Mouse (Mus musculus): ENCODE measurements around the gene Sox14. TPM values are rescaled to one million over a fixed set of nuclear protein-coding genes. Genes with fewer than 3 reads are reported as not detected.

Sox14 gene
- polyA plus RNA-seq, 1 experiment from 2014 or later = 9.8 TPM

- ATAC-seq (ENCODE audit: low FRiP score) (0 out of 2 replicates have a peak, but pooled peaks have one; percentile 21), DNase-seq (ENCODE audit: low spot score) (no peak)
- Histone ChIP-seq H3K4me2 (replicated peaks) (peak overlapping the region; percentile 23), H3K27ac (peak overlapping the region; percentile 62), H3K9me3 (ENCODE audit: control insufficient read depth, low read length) (no peaks in the 10 kb centered on the region), H3K36me3 (replicated peaks; ENCODE audit: control insufficient read depth, insufficient read depth) (no peaks in the 10 kb centered on the region), H3K9ac (peak overlapping the region; percentile 43), H3K27me3 (ENCODE audit: control insufficient read depth, insufficient read depth, low read length) (peaks cover 92% of the 10 kb centered on the region), H3K4me1 (replicated peaks; ENCODE audit: control insufficient read depth, insufficient read depth, low read length) (no peaks in the 10 kb centered on the region; the same call in 1 of the 2 replicates), H3K4me3 (replicated peaks; ENCODE audit: low read length) (peak overlapping the region; percentile 26)
- 1% methylated on average over 31 of the region's 31 CpGs for WGBS
These were observed 3.5 kb downstream of the Sox14 start for GRCm38 (mm10) chr9:99872204-99873115.

GRCm38 (mm10) chr9:99871556-99872203, 4.3 kb downstream of the Sox14 start:
- Histone ChIP-seq H3K27ac (peak overlapping the region; percentile 62), H3K4me2 (replicated peaks) (peak overlapping the region; percentile 23), H3K4me3 (replicated peaks; ENCODE audit: low read length) (peak overlapping the region; percentile 26), H3K9me3 (ENCODE audit: control insufficient read depth, low read length) (no peaks in the 10 kb centered on the region), H3K36me3 (replicated peaks; ENCODE audit: control insufficient read depth, insufficient read depth) (no peaks in the 10 kb centered on the region), H3K9ac (peak overlapping the region; percentile 43), H3K27me3 (ENCODE audit: control insufficient read depth, insufficient read depth, low read length) (peaks cover 92% of the 10 kb centered on the region), H3K4me1 (replicated peaks; ENCODE audit: control insufficient read depth, insufficient read depth, low read length) (no peaks in the 10 kb centered on the region; the same call in 1 of the 2 replicates)
- under 1% methylated on average over 34 of the region's 34 CpGs for WGBS
- DNase-seq (ENCODE audit: low spot score) (no peak), ATAC-seq (ENCODE audit: low FRiP score) (no peak)

- H3K4me1 ChIP-seq (replicated peaks; ENCODE audit: control insufficient read depth, insufficient read depth, low read length) = no peaks in the 10 kb centered on the region; the same call in 1 of the 2 replicates
- H3K4me3 ChIP-seq (replicated peaks; ENCODE audit: low read length) = peak overlapping the region; percentile 26
- no peaks in the 10 kb centered on the region for H3K36me3 ChIP-seq (replicated peaks; ENCODE audit: control insufficient read depth, insufficient read depth)
- H3K9ac ChIP-seq = 0 out of 2 replicates have a peak overlapping the region, but pooled peaks have one; percentile 43
- peak overlapping the region; percentile 23 for H3K4me2 ChIP-seq (replicated peaks)
- H3K27ac ChIP-seq = peak overlapping the region; percentile 55
- WGBS = 2% methylated on average over 37 of the region's 37 CpGs
- DNase-seq (ENCODE audit: low spot score) (no peak), ATAC-seq (ENCODE audit: low FRiP score) (no peak)
- peaks cover 92% of the 10 kb centered on the region for H3K27me3 ChIP-seq (ENCODE audit: control insufficient read depth, insufficient read depth, low read length)
- no peaks in the 10 kb centered on the region for H3K9me3 ChIP-seq (ENCODE audit: control insufficient read depth, low read length)
These were observed 5.0 kb downstream of the Sox14 start for GRCm38 (mm10) chr9:99870780-99871555.

GRCm38 (mm10) chr9:99869936-99870779, 5.8 kb downstream of the Sox14 start:
- Histone ChIP-seq H3K27ac (peak overlapping the region; percentile 29), H3K9ac (no peak overlapping the region), H3K4me3 (replicated peaks; ENCODE audit: low read length) (peak overlapping the region; percentile 17), H3K9me3 (ENCODE audit: control insufficient read depth, low read length) (no peaks in the 10 kb centered on the region), H3K36me3 (replicated peaks; ENCODE audit: control insufficient read depth, insufficient read depth) (no peaks in the 10 kb centered on the region), H3K27me3 (ENCODE audit: control insufficient read depth, insufficient read depth, low read length) (peaks cover 92% of the 10 kb centered on the region), H3K4me1 (replicated peaks; ENCODE audit: control insufficient read depth, insufficient read depth, low read length) (no peaks in the 10 kb centered on the region), H3K4me2 (replicated peaks) (peak overlapping the region; percentile 35)
- DNase-seq (ENCODE audit: low spot score) (peak; percentile 38), ATAC-seq (ENCODE audit: low FRiP score) (no peak)
- WGBS = under 1% methylated on average over 34 of the region's 34 CpGs

GRCm38 (mm10) chr9:99869275-99869674, 6.7 kb downstream of the Sox14 start:
- ATAC-seq (ENCODE audit: low FRiP score) (peak; percentile 56; the same call in 1 of the 2 replicates), DNase-seq (ENCODE audit: low spot score) (no peak)
- Histone ChIP-seq H3K27ac (no peak overlapping the region), H3K9ac (no peak overlapping the region), H3K36me3 (replicated peaks; ENCODE audit: control insufficient read depth, insufficient read depth) (no peaks in the 10 kb centered on the region), H3K4me3 (replicated peaks; ENCODE audit: low read length) (peak overlapping the region; percentile 17; the same call in 1 of the 2 replicates), H3K9me3 (ENCODE audit: control insufficient read depth, low read length) (no peaks in the 10 kb centered on the region), H3K27me3 (ENCODE audit: control insufficient read depth, insufficient read depth, low read length) (peaks cover 92% of the 10 kb centered on the region), H3K4me2 (replicated peaks) (peak overlapping the region; percentile 35), H3K4me1 (replicated peaks; ENCODE audit: control insufficient read depth, insufficient read depth, low read length) (no peaks in the 10 kb centered on the region)
- under 1% methylated on average over 29 of the region's 29 CpGs for WGBS

GRCm38 (mm10) chr9:99868606-99869005, 7.4 kb downstream of the Sox14 start:
- 0 out of 2 replicates have a peak overlapping the region, but pooled peaks have one; percentile 10 for H3K9ac ChIP-seq
- DNase-seq (ENCODE audit: low spot score) (peak; percentile 65), ATAC-seq (ENCODE audit: low FRiP score) (no peak)
- peaks cover 85% of the 10 kb centered on the region for H3K27me3 ChIP-seq (ENCODE audit: control insufficient read depth, insufficient read depth, low read length)
- H3K4me1 ChIP-seq (replicated peaks; ENCODE audit: control insufficient read depth, insufficient read depth, low read length) = no peaks in the 10 kb centered on the region
- peak overlapping the region; percentile 17; the same call in 1 of the 2 replicates for H3K4me3 ChIP-seq (replicated peaks; ENCODE audit: low read length)
- H3K4me2 ChIP-seq (replicated peaks) = peak overlapping the region; percentile 35
- WGBS = under 1% methylated on average over 26 of the region's 26 CpGs
- peak overlapping the region; percentile 33; the same call in 1 of the 2 replicates for H3K27ac ChIP-seq
- H3K36me3 ChIP-seq (replicated peaks; ENCODE audit: control insufficient read depth, insufficient read depth) = no peaks in the 10 kb centered on the region
- no peaks in the 10 kb centered on the region for H3K9me3 ChIP-seq (ENCODE audit: control insufficient read depth, low read length)

- Histone ChIP-seq H3K4me1 (replicated peaks; ENCODE audit: control insufficient read depth, insufficient read depth, low read length) (no peaks in the 10 kb centered on the region), H3K4me2 (replicated peaks) (0 out of 2 replicates have a peak overlapping the region, but pooled peaks have one; percentile 35), H3K9me3 (ENCODE audit: control insufficient read depth, low read length) (no peaks in the 10 kb centered on the region), H3K4me3 (replicated peaks; ENCODE audit: low read length) (no peak overlapping the region), H3K27ac (0 out of 2 replicates have a peak overlapping the region, but pooled peaks have one; percentile 33), H3K9ac (no peak overlapping the region), H3K27me3 (ENCODE audit: control insufficient read depth, insufficient read depth, low read length) (peaks cover 79% of the 10 kb centered on the region), H3K36me3 (replicated peaks; ENCODE audit: control insufficient read depth, insufficient read depth) (no peaks in the 10 kb centered on the region)
- WGBS = 1% methylated on average over 11 of the region's 11 CpGs
- peak; percentile 50 for DNase-seq (ENCODE audit: low spot score)
- ATAC-seq (ENCODE audit: low FRiP score) = no peak
These were observed 7.9 kb downstream of the Sox14 start for GRCm38 (mm10) chr9:99868054-99868453.

- 87% methylated on average over 9 of the region's 9 CpGs for WGBS
- H3K4me1 ChIP-seq (replicated peaks; ENCODE audit: control insufficient read depth, insufficient read depth, low read length) = no peaks in the 10 kb centered on the region
- DNase-seq (ENCODE audit: low spot score) (no peak), ATAC-seq (ENCODE audit: low FRiP score) (no peak)
- H3K36me3 ChIP-seq (replicated peaks; ENCODE audit: control insufficient read depth, insufficient read depth) = no peaks in the 10 kb centered on the region
- peaks cover 37% of the 10 kb centered on the region for H3K27me3 ChIP-seq (ENCODE audit: control insufficient read depth, insufficient read depth, low read length)
- H3K4me2 ChIP-seq (replicated peaks) = no peak overlapping the region
- no peaks in the 10 kb centered on the region for H3K9me3 ChIP-seq (ENCODE audit: control insufficient read depth, low read length)
- H3K4me3 ChIP-seq (replicated peaks; ENCODE audit: low read length) = no peak overlapping the region
- no peak overlapping the region for H3K9ac ChIP-seq
- H3K27ac ChIP-seq = no peak overlapping the region
These were observed 13.0 kb downstream of the Sox14 start for GRCm38 (mm10) chr9:99862936-99863335.

Measured in hindbrain, embryonic 14.5 days (tissue).